ENCODE assay signal across 8 mouse cellular contexts in genomic region chr10:117392832-117393195, GRCm38 (mm10). TPM values are rescaled to one million over a fixed set of nuclear protein-coding genes. Genes with fewer than 3 reads are reported as not detected.
DNase-seq lines count a peak whose midpoint lies in the region; ATAC-seq and TF ChIP-seq lines count a peak whose summit lies in the region.

No protein-coding gene starts in this region.

- intact Hi-C loops in left cerebral cortex, adult 2 months (cut with DNase I), result no loop called here
- intact Hi-C loops in left cerebral cortex, postnatal 14 days (cut with DNase I), result no loop called here

- H3K4me1 ChIP-seq in lung, embryonic 15.5 days, result peaks cover 13% of the 10 kb centered on the region
- no peaks in the 10 kb centered on the region for H3K4me1 ChIP-seq in stomach, embryonic 15.5 days

- no peak overlapping the region for H3K27ac ChIP-seq in left cerebral cortex, adult 2 months
- H3K27ac ChIP-seq in lung, embryonic 15.5 days, result no peak overlapping the region
- H3K27ac ChIP-seq in stomach, embryonic 15.5 days, result no peak overlapping the region

- TF ChIP-seq CTCF in left cerebral cortex, adult 2 months (IDR thresholded peaks at IDR 0.05), result no peak

- ATAC-seq in granulocyte monocyte progenitor cell, adult 5-6 weeks (replicated peaks; ENCODE audit: poor library complexity, severe bottlenecking), result peak; percentile 42
- peak; percentile 41; the same call in 1 of the 2 replicates for ATAC-seq in lung, embryonic 15.5 days (ENCODE audit: borderline replicate concordance, extremely low read depth, low FRiP score, low TSS enrichment)
- no peak for ATAC-seq in stomach, embryonic 15.5 days (ENCODE audit: insufficient read depth, low FRiP score, low read depth)

- DNase-seq in left cerebral cortex, adult 2 months (ENCODE audit: extremely low spot score in 1 of 2, low spot score in 2 of 2), result no peak
- DNase-seq in left cerebral cortex, postnatal 14 days (ENCODE audit: low spot score in 2 of 2), result no peak
- no peak for DNase-seq in spleen, postnatal 36 days (ENCODE audit: low spot score in 2 of 2)
- no peak for DNase-seq in cerebellum, postnatal 14 days
- DNase-seq in testis, postnatal 10 days (ENCODE audit: low spot score), result no peak

- H3K9me3 ChIP-seq in lung, embryonic 15.5 days, result no peaks in the 10 kb centered on the region
- H3K9me3 ChIP-seq in stomach, embryonic 15.5 days, result no peaks in the 10 kb centered on the region

- 4% methylated on average over 6 of the region's 6 CpGs for WGBS in lung, embryonic 15.5 days
- 8% methylated on average over 6 of the region's 6 CpGs for WGBS in stomach, embryonic 15.5 days

- H3K4me3 ChIP-seq in left cerebral cortex, adult 2 months, result peak overlapping the region; percentile 39; the same call in 1 of the 2 replicates
- peak overlapping the region; percentile 41 for H3K4me3 ChIP-seq in lung, embryonic 15.5 days
- peak overlapping the region; percentile 41 for H3K4me3 ChIP-seq in stomach, embryonic 15.5 days (replicated peaks)

- H3K36me3 ChIP-seq in lung, embryonic 15.5 days, result no peaks in the 10 kb centered on the region
- no peaks in the 10 kb centered on the region for H3K36me3 ChIP-seq in stomach, embryonic 15.5 days

- H3K4me2 ChIP-seq in lung, embryonic 15.5 days, result peak overlapping the region; percentile 72
- peak overlapping the region; percentile 65 for H3K4me2 ChIP-seq in stomach, embryonic 15.5 days

- no peaks in the 10 kb centered on the region for H3K27me3 ChIP-seq in lung, embryonic 15.5 days
- no peaks in the 10 kb centered on the region for H3K27me3 ChIP-seq in stomach, embryonic 15.5 days (replicated peaks)

- H3K9ac ChIP-seq in lung, embryonic 15.5 days, result no peak overlapping the region
- no peak overlapping the region for H3K9ac ChIP-seq in stomach, embryonic 15.5 days

RNA-seq across cellular contexts. Expression of gene Cpsf6, which starts 13.0 kb away (rescaled TPM):
- 100 to 1,000 TPM; 116 to 120 TPM for total RNA-seq in left cerebral cortex, adult 2 months (2021)
- total RNA-seq in left cerebral cortex, postnatal 14 days (2021), result 100 to 1,000 TPM; 102 TPM
- 94.2 and 139 TPM in 2 replicates for total RNA-seq in granulocyte monocyte progenitor cell, adult 5-6 weeks (2014; fragmentation: Nextera tagmentation)
- total RNA-seq in granulocyte monocyte progenitor cell, adult 5-6 weeks (2017), result 119 and 124 TPM in 2 replicates
- 161 and 165 TPM in 2 replicates for polyA plus RNA-seq in lung, embryonic 15.5 days (2015; fragmentation: Nextera tagmentation; extraction: Ambion mirVana)
- polyA plus RNA-seq in stomach, embryonic 15.5 days (2015; fragmentation: Nextera tagmentation; extraction: Ambion mirVana), result 117 and 129 TPM in 2 replicates
